Mouse (Mus musculus) c-Kit-positive CD71-positive TER-119-negative erythroid progenitor cells, embryonic 14.5 days (primary cell): ENCODE measurements at regions not wholly inside any gene's neighbourhood (a gene's known extent, or its start where the extent isn't known, plus 50 kb on each side); places are given as distances from the start of the nearest gene placed in this dataset.

Experiments used
- DNase-seq: peaks from one replicate; pipeline ENCODE4 v3.0.0-alpha.2; 2013; ENCODE audit warnings: low read depth

DNA sequence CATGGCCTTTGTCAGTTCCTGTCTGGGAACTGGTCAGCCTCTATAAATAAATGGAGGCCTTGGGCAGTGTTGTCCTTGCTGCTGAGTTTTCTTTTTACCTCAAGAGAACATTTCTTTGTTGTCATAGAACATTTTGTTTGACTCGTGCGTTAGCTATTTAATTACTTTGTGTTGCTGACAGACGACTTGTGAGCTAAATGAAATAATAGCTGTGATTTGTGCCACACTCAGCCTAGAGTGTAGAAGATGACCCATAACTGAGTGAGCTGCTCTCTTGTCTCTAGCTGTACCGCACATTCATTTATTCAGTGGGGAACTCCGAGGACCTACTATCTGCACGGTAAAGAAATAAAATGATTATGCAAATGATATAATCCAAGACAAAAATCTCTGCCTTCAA, 263.1 kb upstream of the Atp2b1 start:
- no peak for DNase-seq

DNA sequence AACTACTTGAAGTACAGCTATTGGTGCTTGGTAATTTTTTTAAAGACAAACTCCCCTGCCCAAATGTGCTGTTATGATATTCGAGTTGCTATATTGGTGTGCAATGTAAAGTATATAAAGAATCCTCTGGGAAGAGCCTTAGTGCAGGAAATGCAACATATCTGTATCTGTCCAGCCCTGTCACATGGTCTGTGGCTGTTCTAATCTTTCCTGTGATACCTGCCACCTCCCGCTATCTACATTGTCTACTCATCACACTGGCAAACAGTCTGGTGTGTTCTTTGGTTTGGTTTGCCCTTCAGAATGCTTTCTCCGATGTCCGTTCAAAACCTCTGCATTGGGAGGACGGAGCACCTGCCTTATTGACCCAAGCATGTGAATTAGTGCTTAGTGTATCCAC, 262.6 kb upstream of the Atp2b1 start:
- peak; percentile 6 for DNase-seq

DNA sequence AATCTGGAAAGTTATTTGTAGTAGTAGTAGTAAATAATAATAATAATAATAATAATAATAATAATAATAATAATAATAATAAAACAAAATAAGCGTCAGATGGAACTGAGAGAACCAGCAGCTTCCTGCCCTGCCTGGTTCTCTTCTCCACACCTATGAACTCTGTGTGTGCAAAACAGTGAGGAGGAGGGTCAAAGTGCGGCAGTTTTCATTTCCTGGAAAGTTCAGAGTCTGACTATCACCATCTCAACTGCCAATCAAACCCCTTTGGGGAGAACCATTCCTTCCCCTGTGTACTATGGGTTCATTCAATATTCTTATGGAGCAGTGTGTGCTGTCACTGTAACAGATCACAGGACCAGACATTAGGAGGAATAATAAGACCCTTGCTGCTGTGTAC, 262.1 kb upstream of the Atp2b1 start:
- DNase-seq: no peak

DNA sequence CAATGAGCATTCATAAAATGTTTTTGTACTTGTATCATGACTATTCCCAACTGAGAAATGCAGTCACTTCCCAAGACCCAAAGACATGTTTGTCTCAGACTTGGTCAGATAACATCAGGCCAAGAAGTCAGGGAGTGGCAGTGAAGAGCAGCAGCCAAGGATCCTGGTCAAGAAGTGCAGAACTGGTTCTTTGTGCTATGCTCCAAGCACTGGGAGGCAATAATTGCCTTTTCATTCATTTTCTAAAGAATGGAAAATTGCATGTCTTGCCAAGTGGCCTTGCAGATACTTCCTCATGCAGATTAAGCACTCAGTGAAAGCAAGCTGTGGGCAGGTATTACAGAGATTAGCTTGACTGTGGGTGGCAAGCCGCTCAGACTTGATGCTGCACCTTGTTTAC, 253.5 kb upstream of the Atp2b1 start:
- no peak for DNase-seq

DNA sequence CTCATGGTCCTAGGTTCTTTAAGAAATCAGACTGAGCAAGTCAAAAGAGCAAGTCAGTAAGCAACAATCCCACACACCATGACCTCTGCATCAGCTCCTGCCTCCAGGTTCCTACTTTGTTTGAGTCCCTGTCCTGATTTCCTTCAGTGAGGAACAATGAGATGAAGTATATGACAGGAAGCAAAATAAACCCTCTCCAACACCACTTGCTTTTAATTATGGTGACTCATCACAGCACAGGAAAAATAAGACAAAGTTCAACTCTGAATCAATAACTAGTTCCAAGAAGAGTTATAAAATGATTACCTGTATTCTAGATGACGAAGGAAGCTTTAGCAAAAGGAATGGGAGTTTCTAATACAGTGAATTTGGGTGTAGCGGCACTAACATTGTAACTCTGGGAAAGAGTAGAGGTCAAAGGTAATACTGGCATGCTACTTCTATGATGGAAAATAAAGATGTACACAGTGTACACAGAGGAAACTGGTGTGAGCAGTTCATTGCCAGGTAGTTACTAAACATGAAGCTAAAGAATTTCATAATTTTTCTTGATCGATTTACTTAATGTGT, 248.2 kb upstream of the Atp2b1 start:
- no peak for DNase-seq

DNA sequence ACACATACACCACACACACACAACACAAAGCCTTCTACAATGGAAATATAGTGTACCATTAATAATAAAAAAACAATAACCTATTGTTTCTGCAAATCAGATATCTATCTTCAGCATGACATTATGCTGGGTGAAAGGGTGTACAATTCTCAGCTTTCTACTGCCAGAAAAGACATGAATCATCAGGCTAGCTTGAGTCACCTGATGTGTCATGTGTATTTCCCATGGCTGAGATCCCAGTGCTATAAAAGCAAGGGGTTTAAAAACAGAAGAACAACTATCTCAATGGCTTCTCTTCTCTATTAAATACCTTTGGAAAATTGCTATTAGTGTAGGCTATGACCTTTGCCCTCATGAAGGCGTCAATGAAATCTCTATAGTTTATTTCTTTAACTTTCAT, 246.5 kb upstream of the Atp2b1 start:
- no peak for DNase-seq

DNA sequence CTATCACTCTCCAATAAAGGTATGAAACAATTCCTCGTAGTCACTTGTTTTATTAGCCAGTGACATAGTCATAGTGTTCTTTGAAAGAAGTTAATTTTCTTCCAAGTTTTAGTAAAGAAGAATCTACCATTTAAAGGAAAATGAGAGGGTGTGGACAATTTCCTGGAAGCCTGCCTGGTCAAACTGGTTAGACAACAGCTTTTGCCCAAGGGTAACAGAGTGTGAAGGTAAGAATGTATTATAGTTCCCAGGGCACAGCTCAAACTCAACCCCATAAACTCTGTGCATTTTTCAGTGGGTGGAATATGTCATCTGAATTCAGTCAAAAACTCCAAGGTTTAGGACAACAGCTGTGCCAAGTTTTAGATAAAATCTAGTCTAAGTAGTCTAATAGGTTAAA, 240.1 kb upstream of the Atp2b1 start:
- no peak for DNase-seq

DNA sequence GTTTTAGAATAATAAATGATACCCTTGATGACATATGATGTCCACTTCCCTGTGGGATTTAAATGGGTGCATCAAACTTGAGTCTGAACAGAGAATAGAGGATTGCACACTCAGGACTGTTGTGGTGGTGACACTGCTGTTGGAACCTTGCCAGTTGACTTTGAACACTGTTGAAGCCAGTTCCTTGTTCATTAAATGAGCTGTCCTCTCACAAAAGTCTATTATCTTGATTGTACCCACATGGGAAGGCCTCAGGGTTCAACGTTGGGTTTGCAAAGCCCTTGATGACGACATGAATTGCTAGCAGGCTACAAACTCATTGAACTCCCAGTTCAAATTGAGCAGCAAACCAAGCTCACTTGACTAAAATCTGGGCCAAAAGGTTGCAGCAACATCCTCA, 237.3 kb upstream of the Atp2b1 start:
- DNase-seq: no peak

DNA sequence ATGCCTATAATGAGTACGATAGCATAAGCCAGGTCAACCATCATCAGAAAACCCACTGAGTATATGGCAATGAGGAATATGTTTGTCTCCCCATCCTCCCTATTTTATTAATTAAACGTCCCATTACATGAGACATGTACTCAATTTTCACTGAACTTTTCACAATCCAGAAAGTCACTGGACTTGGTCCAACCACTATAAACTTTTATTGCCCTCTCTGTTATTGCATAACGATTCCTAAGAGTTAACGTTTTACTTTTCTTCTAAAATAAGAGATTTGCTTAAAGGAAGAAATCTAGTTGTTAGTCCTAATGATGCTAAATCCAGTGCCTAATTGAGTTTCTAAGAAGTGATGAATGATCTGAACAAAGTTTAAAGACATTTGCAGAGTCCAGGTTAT, 236.0 kb upstream of the Atp2b1 start:
- no peak for DNase-seq

DNA sequence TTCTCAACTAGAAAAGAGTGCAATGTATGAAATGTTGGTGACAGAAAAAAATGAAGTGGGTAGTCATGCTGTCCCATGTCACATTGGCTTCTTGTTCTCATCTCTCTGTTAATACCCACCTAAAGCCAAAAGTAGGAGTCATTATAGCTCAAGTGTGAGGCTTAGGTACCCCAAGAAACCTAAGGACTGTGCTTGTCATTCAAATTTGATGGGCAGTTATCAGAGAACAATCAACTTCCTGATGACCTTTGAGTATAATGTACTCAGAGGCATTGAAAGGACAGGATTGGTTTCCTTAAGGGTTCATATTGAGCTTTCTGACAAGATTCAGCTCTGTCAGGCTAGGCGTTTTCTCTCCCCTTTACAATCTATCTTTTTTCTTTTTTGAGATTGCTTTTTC, 231.8 kb upstream of the Atp2b1 start:
- no peak for DNase-seq

DNA sequence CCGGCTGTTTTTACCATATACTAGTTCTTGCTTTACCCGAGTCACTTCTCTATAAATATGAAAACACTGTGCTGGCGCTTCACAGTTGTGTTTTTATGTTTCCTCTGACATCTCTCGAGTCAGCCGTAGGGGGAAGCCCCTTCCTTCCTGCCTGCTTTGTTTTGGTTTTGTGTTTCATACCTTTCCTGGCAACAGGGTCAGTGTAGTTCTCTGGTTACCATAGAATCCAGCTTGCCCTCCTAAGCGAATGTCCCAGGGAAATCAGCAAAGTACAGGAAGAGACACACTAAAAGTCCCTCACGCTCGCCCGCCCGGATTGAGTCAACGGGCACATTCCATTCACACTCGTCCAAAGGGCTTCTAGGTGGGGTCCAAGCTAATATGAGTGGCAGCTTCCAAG, 230.0 kb upstream of the Atp2b1 start:
- no peak for DNase-seq

DNA sequence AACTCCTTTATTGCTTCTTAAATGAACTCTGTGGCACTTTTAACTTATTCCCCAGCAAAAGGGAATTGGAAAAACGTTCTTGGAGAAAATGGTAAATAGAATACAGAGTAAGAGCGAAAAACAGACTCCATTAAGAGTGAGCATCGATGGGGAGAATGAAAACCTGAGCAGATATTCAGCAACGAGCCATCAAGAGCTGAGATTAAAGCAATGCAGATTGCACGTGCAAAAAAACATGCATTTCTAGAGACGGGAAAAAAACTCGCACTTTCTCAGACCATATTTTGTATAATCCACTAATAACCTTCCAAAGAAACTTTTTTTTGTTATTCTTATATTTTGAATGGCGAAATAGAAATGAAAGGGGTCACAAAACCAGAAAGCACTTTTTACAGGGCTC, 229.5 kb upstream of the Atp2b1 start:
- DNase-seq: no peak

DNA sequence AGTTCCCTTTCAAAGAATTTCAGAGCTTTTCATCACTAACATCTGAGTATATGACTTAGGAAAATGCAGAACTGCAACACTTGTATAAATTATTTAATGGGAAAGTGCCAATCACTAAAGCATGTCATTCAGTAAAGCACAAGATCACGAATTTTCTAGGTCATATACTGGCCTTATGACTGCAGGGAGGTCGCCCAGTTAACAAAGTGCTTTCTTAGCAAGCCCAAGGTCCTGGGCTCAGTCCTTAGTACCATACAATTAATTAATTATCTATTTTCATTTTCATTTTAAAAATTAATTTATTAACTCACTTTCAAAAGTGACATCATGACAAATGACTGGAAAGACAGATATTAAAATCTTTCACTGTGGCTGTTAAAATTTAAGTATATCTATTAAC, 228.5 kb upstream of the Atp2b1 start:
- no peak for DNase-seq

DNA sequence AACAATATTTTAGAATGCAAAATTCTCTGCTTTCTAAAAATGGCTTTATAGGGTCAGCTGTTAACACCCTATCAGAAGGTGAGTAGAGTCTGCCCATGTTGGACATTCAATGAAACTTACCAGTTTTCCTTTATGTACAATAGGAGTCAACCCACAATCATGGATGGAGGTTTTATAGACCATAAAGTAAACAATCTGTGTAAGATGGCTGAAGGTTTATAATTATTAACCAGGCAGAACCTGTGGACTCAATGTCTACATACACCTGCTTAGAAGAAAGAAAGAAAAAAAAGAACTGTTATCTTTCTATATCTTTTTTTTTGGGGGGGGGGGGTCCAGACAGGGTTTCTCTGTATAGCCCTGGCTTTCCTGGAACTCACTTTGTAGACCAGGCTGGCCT, 227.8 kb upstream of the Atp2b1 start:
- DNase-seq: no peak

DNA sequence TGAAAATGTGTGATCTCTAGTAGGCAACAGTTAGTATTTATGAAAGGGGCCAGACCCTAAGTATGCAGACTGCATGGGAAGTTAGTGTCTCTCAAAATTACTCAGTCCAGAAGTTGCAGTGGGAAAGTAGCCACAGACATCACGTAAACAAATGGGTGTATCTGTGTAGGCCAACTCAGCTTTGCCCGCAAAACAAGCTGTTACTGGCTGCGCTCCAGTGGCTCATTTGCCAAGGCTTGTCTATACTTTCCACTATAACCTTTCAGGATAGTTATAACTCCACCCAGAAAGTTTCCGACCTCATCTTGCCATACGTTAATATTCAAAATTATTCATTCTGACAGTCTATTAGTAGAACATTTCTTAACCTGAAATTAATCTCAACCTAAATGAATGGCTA, 222.4 kb upstream of the Atp2b1 start:
- DNase-seq: no peak

DNA sequence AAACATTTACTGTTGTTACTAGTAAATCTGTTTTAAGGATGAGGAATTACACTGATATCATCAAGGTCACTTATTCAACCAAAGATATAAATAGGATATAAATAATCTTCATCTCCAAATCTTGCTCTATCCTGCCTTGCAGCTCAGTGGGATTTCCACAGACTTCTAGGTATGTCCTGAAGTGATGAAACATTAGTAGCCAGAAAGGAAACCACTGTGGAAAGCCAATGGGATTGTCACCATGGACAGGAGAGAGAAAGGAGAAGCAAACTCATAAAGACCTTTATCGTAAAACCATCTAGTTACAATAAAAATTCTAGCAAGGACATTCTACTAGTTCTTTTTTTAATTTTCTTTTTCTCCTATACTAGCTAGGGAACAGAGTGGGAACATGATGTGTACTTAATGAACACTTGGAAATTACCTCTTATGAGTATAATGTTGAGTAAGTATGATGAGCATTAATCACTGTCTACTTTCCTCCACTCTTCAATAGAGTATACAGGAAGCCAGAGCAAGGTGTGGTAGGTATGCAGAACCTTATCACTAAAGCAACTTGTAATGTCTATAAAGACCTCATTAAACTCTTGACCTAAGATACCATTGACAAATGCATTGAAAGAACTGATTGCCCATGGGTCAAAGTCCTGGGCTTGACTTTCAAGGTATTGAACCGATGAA, 219.4 kb upstream of the Atp2b1 start:
- DNase-seq: no peak

DNA sequence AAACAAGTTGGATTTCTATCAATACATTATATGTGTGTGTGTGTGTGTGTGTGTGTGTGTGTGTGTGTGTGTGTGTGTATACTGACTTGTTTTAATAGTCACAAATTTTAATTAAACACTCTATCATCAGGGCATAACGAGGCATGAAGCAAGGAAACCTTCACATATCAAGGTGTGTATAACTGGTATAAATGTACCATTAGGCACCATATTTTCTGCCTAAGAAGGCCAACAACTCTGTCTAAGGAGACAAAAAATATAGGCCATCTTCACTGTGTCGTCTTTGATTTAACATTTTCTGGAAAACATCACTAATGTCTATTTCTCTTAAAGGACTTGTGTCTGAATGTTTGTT, 218.9 kb upstream of the Atp2b1 start:
- no peak for DNase-seq

DNA sequence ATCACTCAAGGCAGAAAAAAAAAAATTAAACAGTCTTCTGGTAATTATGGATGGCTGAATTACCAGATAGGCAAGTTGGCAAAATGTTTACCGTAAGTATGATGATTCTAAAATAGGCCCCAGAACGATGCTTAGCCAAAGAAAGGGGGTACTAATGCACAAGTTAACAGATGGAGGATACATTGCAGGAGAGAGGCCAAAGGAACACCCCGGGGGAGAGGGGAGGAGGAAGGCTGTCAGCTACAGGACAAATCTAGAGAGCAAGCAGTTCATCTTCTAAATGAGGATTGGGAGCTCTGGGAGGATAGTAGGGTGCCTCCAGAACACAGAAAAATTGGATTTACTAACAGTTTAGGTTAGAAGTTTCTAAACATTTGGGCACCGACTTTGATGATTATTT, 216.3 kb upstream of the Atp2b1 start:
- no peak for DNase-seq

DNA sequence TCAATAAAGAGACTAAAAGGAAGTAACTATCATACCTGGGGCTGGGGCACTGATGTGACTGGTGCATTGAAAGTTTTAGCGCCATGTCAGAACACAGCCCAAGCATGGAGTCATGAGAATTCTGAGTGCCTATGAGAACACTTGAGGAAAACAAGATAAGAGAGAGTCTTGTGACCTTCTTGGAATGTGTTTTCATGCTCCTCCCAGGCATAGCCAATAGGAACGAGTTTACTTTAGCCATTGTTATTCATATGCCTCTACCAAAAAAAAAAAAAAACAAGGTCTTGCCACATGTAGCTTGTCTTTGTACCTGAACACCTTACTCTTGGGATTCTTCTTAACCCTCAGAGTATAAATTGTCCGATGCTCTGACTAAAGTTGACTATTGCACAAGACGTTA, 214.6 kb upstream of the Atp2b1 start:
- no peak for DNase-seq

DNA sequence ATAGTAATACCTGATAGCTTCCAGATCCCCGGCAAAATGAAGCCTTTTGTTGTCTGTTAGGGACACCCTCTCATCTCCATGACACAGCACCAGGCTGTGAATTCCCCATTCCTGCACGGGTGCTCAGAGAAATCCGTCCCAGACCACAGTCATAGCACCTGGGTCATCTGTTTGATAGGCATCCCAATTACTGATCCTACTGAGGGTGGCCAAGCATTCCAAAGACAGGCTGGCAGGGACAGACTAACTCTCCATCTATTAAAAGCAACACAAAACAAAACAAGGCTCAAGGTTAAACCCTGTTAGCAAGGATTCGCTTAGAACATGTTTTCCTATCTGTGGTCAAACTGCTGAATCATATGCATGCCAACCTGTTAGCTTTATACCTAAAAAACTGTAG, 213.8 kb upstream of the Atp2b1 start:
- no peak for DNase-seq

DNA sequence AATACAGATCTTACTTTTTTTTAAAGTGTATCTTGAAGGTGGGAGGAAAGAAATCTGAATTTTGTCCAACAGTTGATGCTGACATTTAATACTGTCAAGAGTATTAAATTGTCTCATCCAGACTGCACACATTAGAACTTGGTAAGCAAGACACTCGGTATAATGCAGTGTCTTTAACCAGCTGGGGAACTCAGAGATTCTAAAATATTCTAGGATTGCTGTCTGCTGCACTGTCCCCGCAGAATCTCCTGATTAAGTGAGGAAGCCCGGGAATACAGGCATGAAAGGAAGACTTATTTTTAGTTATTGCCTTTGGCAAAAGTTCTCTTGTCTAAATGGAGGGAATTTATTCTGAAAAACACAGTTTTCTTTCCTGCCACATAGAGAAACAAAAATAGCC, 212.9 kb upstream of the Atp2b1 start:
- DNase-seq: no peak

DNA sequence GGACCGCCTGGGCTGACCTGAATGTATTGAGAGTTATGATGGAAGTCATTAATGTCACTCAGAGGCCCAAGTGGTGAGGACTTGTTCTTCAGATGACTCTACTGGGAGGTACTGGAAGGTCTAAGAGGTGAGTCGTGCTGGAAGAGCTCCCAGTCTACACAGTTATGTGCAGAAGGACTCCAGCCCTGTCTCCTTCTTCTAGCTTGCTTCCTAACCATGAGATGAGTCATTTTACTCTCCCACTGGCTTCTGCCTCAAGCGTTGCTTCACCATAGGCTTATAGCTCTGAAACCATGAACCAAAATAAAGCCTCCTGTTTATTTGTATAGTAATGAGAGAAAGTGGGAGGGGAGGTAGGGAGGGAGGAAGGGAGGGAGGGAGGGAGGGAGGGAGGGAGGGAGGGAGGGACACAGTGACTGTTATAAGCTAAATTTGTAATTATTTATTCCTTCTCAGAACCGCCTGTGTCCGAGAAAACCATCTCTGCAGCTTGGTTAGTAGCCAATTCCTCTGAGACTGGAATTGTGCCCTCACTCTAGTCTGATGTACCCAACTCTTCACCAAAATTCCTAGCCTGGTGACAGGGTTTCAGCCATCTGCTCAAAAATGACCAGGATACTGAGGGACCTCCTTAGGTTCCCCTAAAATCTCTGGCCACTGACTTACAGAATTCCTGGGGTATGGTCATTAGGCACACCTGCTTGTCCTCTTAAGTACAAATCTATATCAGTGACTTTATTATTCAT, 211.6 kb upstream of the Atp2b1 start:
- DNase-seq: no peak

DNA sequence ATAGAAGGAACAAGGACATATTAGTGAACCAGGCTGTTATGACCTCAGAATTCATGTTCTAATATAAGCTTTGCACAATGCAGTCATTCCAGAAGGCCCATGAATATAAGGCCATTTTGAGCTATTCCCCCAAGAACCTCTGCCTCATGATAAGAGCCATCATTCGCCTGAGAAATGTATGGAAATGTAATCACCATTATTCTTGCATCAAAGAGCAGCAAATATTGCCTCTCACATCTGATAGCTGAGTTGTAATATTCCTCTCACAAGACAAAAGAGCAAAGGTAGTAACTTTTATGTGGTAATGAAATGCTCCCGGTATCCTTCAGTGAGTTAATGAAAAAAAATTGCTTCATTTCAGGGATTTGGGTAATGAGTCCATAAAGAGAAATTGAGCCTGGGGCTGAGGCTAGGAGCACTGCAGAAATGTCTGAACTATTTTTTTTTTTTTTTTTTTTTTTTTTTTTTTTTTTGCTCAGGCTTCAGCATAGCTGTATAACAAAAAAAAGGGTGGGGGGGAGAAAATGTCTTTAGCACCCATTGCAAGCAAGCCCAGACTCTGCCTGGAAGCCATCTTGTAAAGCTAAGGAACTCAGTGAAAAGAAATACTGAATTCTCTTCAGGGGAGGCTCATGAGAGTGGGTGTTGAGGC, 210.4 kb upstream of the Atp2b1 start:
- no peak for DNase-seq
